Mouse (Mus musculus) cerebellum, adult 2 months (tissue): Measurements from ENCODE around the gene Ttc23l.

ENCODE experiments used
- CTCF ChIP-seq: fragments of 200-500 bp; IDR thresholded peaks from 2 replicates; pipeline ENCODE4 v1.5.1; 2011; ENCODE audit warnings: low read depth, mild to moderate bottlenecking, control low read depth, low read length, moderate library complexity, borderline replicate concordance; ENCODE audit not compliant: insufficient read depth
- POLR2A ChIP-seq: fragments of 200-500 bp; IDR thresholded peaks from 2 replicates; pipeline ENCODE4 v1.6.1; 2011; ENCODE audit warnings: low read length, control low read depth, borderline replicate concordance; ENCODE audit not compliant: insufficient read depth

GRCm38 (mm10) chr15:10460986-10461385 lies 97.5 kb downstream of the Ttc23l start:
- TF ChIP-seq CTCF (no peak), POLR2A (no peak)
